Mouse (Mus musculus): ENCODE results near the gene Capn1.
A peak's percentile ranks its signal among the peaks of the same experiment; 100 is the strongest.
"Not testable (repeated sequence)": the region's sequence is repeated elsewhere in the genome, so short reads cannot be mapped to it uniquely, and the experiment has no call there.

The Capn1 gene

DNA sequence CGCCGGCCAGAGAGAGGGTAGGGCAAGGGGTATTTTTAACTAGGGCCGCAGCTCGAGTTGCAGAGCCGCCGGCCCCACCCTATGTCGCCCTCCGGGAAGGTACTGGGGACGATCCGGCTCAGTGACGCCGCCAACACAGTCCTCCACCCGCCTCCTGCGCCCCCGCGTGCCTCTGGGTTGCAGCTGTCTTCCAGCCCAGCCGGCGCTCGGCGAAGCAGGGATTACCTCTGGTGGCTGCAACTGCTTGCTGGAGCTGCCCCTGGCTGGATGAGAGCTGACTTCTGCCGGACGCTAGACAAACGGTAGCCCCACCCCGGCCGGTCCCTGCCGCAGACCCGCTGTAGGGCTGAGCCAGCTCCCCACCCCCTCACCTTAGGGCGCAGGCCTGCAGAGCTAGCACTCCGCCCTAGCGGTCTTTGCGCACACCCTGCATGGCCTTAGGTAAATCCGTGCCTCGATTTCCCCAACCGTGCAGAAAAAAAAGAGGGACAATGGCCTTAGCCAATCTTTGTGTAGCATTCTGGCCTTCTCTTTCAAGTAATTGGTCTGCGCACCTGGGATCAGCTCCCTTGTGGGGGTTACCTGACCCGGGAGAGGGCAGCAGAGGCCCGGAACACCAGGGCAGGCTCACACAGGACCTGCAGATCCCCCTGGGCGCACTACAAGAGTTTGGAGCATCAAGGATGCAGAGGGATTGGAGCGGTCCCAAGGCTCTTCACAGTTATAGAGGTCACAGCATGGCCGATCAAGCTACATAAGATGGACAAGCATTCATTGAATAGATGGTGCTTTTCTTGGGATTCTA is at the start of gene Capn1:
Capn1 (minus strand) TSS at position 387 of the 805 bp plus-strand sequence.
- peak; percentile 45 for DNase-seq

DNA sequence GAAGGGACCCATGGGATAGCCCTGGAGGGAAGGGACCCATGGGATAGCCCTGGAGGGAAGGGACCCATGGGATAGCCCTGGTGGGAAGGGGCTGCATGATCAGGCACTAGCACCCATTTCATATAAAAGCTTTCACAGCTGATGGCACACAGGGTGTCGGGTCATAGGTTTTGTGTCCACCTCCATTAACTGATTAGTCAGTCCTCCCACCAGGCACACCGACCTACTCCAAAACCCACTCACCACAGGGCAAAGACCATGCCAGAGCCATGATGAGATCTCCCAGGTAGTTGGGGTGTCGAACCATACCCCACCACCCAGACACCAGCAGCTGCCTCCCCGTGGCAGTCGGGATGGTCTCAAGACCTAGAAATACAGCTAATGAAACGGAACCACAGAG is 47.4 kb upstream of the Capn1 start:
- DNase-seq, result no peak

DNA sequence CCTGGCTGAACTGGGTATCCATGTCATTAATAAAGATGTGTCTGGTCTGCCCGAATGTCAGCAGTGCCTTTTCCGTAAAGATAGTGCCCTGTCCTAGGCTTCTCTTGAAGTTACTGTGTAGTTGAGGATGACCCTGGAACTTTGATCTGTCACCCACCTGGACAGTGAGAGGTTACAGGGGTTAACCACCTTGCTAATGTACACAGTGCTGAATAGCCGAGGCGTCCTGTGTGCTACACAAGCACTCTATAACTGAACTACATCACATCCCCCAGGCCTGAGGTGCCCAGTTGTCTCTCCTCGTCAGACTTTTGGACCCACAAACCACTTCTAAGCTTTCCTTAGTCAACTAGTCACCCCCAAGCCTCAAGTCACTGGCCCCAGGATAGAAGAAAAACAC is 46.7 kb upstream of the Capn1 start:
- DNase-seq, result no peak

DNA sequence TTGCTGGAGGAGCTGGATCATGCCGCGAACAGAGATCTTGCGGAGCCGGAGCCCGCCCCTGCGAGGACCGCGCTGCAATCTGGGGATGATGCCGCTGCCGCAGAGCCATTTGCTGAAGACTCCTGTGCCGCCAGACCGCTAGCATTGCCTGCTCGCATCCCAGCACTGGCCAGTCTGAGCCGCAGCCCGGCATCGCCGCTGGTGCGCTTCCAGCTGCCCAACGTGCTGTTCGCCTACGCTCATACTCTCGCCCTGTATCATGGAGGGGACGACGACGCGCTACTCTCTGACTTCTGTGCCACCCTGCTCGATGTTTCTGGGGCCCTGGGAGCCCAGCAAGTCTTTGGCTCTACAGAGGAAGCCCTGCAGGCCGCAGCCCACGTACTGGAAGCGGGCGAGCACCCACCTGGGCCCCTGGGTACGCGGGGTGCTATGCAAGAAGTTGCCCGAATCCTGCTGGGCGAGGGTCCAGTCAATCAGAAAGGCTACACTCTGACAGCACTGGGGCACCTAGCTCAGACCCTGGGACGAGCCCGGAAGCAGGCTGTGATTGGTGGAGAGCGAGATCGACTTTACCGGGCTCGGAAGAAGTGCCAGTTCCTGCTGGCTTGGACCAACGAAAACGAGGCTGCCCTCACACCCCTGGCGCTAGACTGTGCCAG is 46.1 kb upstream of the Capn1 start:
- DNase-seq, result no peak

DNA sequence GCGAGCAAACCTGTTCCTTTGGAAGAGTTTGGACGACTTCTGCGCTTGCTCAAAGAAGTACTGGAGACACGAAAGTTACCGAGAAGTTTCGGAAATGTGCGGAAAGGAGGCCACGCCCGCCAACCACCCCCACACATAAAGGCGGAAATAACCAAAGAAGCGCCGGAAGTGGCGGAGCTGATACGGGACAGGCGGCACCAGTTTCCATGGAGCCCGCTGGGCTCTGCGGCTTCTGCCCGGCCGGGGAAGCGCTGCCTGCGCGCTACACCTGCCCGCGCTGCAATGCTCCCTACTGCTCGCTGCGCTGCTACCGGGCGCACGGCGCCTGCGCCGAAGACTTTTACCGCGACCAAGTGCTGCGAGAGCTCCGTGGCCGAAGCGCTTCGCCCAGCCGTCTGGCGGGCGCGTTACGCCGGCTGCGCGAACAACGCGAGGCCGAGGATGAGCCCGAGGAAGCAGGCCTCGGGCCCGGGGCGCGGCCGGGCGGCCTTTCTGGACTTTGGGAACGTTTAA is 45.4 kb upstream of the Capn1 start, which contains the start of gene Znhit2:
Znhit2 (plus strand) TSS at position 172 of the 513 bp plus-strand sequence.
- DNase-seq, result peak; percentile 96

DNA sequence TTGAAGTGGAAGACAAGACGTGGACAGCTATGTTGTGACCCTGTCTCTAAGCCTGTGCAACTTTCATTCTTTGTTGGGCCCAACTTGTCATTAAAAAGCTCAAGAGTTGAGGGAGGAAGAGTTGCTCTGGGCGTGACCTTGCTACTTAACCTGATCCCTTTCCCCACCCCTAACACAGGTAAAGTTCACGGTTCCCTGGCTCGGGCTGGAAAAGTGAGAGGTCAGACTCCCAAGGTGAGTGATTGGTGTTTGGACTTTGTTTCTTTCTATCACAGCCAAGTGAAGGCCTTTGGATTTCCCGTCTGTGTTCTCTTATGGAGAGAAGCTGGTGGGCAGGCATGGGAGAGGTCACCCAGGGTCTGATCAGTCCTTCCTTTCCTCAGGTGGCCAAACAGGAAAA is 43.3 kb upstream of the Capn1 start:
- peak; percentile 8 for DNase-seq

DNA sequence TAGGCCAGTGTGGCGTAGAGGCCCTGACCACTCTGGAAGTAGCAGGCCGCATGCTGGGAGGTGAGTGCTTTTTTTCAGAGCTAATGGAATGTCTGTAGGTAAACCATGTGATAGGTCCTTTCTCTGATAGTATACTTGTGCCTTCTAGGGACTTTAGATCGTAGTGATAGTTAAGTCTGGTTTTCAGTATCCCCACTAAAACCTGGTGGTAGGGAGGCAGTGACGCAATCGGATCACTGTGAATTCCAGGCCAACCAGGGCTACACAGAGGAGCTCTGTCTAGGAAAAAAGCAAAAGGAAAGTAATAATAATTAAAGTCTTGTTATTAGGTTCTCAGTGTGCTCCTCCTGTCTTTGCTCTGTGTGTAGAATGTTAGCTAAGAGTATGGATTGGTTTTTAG is 42.8 kb upstream of the Capn1 start:
- DNase-seq, result peak; percentile 2

DNA sequence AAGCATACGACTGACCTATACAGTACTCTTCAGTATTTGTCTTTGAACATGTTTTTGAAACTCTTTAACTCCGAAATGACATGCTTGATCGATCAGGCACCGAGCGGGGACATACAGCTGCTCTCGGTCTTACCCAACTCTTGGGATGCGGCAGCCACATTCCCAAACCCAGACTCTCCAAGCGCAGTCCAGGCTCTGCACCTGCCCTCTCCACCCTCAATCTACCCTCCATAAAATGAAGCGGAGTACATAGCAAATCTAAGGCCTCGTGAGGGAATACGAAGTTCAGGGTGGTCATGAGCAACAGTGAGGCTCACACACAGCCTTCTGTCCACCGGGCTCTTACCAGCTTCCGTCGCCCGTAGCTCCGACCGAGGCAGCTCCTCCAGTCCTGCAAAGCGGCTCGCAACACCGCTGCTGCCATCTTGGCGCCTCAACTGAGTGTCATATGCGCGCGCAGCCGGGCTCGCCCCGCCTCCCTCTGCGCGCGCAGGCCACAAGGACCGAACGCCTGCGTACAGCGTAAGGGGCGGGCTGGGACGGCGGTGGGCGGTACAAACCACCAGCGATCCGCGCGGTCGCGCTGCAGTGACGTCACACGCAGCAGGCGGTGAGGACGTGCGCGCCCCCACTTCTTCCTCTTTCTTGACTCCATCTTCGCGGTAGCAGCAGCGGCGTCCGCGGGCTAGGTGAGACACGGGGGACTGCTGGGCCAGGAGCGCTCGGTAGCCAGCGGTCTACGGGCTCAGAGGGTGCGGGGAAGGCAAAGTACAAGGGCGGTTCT is 41.8 kb upstream of the Capn1 start, which contains the start of the genes Mrpl49 and Fau:
Mrpl49 (minus strand) TSS at position 473 of the 784 bp plus-strand sequence.
Fau (plus strand) TSS at position 532 of the 784 bp plus-strand sequence.
- peak; percentile 99 for DNase-seq

DNA sequence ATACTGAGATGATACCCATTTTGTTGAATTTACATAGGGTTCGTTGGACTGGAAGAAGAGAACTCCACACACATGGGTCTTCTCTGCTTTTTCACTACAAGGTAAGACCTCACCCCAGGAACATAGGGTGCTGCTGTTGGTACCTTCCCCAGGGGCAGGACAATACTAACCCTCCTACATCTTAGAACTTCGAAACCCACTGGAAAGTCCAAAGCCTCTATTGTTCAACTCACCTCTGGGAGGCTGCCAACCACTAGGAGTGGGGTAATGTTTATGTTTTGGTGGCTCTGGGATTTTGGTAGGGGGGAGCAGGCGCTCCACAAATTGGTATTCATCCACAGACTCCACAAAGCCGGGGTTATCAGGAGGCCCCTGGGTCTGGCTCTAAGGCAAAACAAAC is 41.0 kb upstream of the Capn1 start:
- DNase-seq, result no peak

DNA sequence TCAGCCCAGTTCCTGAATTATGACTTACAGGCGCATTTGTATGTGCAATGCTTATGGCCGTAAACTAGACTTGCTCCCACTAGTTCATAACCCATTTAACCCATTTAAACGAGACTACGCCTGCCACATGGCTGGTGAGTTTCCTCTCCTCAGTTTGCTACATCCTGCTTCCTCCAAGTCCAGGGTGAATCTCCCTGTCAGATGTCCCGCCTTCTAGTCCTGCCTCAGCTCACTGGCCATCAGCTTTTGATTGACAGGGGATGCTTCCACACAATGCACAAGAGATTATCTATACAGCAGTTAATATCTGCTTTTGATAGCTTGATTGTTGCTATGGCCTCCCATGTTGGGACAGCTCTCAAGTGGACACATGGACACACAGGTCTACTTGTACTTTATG is 38.6 kb upstream of the Capn1 start:
- DNase-seq, result no peak

DNA sequence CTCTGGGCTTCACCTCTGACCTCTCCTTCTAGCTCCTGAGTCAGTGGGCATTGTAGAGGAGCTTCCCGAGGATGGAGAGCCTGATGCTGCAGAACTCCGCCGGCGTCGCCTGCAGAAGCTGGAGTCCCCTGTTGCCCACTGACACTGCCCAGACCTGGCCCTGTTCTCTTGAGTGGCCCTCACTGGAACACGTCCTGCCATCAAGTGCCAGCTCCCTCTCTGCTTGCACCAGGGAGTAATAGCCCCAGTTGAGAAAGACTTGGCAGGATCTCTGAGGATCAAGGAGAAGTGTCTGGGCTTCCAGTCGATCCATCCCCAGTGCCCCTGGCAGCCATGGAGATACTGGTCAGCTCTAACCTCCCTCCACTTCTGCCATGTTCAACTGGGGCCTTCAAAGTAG is 36.8 kb upstream of the Capn1 start:
- no peak for DNase-seq

DNA sequence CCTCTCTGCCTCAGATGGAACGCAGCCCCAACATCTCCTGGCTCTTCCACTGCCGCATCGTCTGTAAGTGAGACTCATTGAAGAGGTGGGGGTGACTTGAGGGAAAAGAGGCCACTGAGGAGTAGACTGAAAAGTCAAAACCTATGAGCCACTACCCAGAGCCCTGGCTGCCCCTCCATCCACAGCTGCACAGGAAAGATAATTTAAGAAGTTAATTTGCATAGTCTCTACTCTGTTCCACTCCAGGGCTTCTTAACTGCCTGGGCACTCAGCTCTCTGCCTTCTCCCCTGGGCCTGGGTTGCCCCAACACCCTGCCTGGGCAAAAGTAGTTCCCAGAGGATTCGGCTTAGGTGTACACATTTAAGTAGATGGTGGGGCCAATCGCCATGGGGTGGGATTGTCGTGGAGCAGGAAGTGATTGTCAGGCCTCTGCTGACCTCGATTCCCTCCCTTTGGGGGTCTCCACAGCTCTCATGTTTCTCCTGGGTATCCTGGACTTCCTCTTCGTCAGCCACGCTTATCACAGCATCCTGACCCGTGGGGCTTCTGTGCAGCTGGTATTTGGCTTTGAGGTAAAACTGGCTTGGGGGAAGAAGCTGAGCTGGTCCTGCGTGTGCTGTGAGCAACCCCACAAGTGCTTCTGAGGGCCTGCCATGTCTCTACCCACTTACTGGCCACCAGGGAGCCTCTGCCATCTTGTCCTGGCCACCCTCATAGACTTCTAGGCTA is 33.1 kb upstream of the Capn1 start:
- no peak for DNase-seq

DNA sequence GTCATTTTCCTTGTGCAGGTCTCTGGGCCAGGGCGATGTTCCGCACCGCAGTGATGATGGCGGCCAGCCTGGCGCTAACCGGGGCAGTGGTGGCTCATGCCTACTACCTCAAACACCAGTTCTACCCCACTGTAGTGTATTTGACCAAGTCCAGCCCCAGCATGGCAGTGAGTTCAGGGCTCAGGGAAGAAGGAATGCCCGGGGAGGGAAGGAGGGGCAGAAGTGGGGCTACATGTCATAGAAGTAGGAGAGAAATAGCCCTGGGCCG is 32.1 kb upstream of the Capn1 start:
- DNase-seq, result no peak

DNA sequence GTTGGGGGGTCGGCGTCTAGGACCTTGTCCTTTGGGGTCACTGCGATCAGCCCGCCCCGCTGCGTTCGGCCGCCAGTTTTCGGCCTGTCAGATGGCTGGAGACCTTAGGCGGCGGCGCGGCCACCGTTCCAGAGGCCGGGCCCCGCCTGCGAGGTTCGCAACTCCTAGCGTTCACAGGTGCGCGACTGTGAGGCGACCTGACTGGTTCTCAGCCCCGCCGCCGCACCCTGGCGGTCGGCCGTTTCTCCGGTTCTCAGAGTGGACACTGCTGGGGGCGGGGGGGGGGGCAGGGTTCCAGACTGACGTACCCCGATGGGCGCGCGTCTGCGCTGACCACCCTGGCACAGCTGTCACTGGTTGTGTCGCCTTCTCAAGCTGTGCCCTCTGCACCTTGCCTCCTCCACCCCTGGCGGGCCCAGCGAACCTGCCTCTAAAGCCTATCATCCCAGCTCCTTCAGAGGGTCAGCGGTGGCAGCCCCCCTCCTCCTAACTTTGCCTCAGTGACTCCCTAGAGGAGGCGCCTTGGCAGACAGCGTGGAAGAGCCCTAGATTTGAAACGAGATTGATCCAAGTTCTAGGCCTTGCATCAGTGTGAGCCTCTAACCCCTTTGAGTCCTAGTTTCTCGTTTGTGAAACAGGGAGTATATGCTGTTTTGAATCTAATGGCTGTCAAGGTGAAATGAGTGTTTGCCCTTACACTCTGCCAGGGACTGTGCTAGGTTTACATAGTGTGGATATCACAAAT is 31.6 kb upstream of the Capn1 start:
- no peak for DNase-seq

DNA sequence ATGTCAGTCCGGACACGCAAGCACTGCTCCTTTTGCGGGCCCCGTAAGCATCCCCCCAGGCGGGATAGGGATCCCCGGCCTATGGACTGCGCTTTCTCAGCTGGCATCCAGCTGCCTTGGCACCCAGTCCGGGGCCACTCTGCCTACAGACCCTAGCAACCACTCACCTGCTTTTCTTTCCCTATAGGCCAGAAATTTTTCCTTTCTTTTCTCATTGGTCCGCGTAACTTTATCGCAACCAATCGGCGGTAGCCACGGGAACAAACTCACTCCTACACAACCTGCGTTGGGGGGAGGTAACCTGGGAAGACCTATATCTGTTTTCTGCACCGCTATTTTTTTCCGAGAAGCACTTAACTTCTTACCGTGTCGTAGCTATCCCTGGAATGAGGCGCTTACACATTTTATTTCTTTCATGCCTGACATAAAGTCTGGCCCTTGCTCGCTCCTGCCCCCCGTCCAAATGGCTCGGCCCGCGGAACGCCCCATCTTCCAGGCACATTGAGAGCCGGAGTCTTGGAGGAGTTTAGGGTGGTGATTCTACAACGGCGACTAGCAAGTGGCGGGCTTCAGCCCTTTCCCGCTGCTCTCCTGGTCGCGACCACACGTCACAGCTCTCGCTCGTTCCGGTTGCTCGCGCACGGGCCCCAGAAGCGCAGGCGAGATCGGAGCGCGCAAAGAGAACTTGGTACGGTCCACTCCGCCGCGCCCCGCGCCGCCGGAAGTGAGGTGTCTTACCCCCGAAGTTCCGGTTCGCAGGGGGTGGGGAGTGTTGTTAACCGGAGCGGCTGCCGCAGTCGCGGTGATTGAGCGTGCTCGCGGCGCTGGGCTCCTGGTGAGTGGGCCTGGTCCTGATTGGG is 30.8 kb upstream of the Capn1 start, which contains the start of gene Syvn1:
Syvn1 (plus strand) TSS at position 283 of the 860 bp plus-strand sequence.
- DNase-seq, result peak; percentile 95

DNA sequence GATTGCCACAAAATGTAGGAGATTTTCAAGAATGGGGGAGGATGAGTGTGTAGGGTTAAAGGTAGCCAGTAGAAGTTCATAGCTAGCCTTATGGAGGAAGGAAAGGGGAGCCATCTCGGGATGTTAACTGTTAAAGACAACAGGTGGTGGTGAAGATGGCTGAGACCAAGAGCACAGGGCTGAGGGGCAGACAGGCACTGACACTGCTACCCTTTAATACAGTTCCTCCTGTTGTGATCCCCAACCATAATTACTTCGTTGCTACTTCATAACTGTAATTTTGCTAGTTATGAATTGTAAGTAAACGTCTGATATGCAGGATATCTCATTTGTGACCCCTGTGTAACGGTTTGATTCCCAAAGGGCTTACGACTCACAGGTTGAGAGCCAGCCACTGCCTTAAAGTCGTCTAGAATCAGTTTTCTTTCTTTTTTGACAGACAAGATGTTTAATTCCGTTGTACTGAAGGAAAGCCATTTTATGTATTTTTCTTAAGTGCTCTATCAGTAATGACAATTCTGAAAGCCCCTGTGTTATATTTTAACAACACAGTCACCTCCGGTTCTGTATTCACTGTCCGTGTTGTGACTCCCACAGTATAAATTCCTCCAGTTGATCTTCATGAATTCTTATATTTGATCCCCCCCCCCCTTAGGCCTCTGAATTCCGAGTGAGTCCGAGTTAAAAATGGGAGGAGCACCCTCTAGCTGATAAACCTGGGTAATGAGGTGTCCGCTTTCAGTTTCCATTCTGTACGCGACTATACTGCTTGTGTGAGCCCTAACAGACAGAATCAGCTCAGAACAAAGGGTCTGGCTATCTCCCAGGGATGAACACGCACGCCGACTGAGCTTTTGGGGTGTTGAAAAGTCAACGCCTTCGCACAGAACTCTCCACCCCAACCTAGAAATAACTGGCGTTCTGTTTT is 29.9 kb upstream of the Capn1 start:
- no peak for DNase-seq

DNA sequence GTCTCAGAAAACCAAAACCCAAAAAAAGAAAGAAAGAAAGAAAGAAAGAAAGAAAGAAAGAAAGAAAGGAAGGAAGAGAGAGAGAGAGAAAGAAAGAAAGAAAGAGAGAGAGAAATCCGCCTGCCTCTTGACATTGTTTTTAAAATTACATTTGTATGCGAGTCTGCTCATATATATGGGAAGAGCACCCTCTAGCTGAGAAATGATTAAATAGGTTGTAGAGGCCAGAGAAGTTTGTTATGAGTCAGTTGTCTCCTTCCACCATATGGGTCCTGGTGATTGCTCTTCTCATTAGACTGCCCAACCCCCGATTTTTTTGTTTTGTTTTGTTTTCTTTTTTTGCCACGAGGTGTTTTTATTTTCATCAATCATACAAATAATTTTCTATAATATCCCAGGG is 28.4 kb upstream of the Capn1 start:
- DNase-seq, result not testable (repeated sequence)

DNA sequence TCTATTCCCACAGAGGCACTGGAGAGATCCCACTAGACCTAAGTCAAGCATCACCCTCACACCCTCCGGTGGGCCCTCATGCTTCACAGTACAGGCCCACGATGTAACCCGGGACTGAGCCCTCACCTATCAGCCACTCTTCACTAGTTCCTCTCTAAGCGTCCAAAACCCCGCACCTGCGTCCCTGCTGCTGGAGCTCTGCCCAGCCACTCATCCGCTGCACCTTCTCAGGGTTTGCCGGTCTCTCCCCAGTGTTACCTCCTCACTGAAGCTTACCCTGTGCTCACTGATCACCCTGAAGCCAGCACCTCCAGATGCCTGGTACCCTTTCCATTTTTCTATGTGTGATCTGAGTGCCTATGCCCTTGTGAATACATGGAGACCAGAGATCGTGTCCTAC is 26.6 kb upstream of the Capn1 start:
- no peak for DNase-seq

DNA sequence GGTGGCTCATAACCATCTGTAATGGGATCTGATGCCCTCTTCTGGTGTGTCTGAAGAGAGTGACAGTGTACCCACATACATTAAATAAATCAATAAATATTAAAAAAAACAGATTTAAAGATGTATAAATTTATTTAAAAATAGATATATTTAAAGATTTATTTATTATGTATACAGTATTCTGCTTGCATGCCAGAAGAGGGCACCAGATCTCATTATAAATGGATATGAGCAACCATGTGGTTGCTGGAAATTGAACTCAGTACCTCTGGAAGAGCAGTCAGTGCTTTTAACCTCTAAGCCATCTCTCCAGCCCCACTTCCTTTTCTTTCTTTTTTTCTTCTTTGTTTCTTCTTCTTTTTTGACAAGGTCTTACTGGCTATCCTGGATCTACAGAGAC is 24.3 kb upstream of the Capn1 start:
- DNase-seq, result no peak

DNA sequence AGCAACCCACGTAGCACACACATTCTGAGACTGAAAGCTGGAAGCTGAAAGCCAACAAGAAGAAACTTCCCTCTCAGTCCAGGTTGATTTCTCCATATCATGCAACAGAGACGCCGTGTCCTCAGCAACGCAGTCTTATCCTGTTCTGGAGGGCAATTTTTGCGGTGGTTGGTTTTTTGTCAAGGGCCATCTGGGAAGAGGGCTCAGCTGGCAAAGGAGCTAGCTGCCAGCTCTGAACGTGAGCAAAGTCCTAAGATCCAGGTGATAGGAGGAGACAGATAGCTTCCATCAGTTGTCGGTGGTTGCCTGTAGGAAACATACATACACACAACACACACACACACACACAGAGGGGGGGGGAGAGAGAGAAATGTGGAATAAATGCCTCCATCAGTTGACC is 22.6 kb upstream of the Capn1 start:
- DNase-seq, result no peak

All from layer of hippocampus, adult 9-11 months (tissue).